Mouse (Mus musculus): Measurements from ENCODE around the gene Cdk6.

DNA sequence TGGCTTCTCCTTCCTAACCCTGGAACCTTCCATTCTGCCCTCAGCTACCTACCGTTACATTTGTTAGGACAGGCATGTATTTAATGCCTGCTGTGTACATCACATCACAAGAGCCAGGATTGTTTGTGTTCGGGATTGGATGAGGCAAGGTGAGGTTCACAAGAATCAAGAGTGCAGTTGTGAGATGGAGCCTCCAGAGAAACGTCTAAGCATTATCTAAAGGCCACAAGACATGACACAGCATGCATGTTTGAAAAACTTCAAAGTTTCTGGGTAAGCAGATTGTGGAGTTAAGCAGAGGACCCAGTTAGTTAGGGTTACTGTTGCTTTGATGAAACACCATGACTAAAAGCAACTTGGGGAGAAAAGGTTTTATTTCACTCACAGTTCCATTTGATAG, 122.5 kb downstream of the Cdk6 start:
- no peak for TF ChIP-seq POLR2A (IDR thresholded peaks at IDR 0.05; ENCODE audit: insufficient read depth, low read length)
- no peak for TF ChIP-seq CTCF (IDR thresholded peaks at IDR 0.05; ENCODE audit: low read depth, low read length)
